Mouse (Mus musculus) liver (tissue): Measurements from ENCODE around the gene Anks1b.

Experiments used
- DNase-seq: peaks from one replicate; pipeline ENCODE4 v3.0.0-alpha.2; 2020; ENCODE audit warnings: mixed read lengths

Anks1b gene

DNA sequence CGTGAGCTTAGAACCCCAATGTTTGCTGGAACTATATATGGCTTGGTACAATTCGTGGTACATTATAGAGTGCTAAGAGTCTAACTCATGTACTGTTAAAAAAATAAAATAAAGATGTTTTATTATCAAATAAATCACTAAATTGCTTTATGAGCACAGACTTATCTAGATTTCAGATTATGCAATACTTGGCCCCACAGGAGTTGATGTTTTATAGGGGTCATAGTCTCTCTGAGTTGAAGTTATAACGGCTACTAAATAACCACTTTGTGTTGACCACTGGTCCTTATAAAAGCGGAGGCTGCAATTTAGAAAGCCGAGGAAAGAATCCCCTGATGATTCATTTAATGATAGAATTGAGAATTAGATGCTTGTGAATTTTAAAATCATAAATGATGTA is 323.6 kb downstream of the Anks1b start:
- DNase-seq, result no peak

DNA sequence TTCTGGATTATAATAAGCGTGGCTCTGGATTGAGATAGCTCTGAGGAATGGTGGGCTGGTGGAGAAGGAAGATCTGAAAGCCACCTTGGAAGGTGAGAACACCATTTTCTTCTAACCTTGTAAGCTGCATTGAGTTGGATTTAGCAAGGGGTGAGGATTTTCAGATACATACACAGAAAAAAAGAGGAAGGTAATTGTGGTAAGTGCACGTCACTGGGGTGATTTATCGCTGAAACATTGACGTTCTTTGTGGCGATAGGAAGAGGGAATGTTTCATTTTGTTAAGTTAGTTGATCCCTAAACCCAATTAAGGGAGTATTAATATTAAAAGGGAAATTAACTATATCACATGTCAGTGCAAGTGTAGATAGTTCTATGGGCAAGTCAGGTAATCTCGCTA is 336.7 kb downstream of the Anks1b start:
- no peak for DNase-seq

DNA sequence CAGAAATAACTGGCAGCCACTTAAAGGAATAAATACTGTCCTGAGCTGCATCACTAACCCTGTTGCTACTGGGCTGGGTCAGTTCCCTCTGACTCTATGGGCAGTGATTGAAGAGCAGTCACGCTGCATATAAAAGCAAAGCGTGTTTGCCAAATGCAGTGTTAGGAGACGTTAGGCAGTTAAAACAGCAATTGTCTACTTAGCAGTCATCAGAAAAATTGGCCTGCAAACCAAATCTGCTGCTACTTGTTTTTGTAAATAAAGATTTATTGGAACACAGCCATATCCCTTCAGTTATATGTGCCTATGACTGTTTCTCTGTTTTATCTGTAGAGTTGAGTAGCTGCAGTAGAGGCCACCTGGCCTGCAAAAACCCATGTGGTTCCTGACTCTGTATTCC is 347.2 kb downstream of the Anks1b start:
- DNase-seq, result no peak

DNA sequence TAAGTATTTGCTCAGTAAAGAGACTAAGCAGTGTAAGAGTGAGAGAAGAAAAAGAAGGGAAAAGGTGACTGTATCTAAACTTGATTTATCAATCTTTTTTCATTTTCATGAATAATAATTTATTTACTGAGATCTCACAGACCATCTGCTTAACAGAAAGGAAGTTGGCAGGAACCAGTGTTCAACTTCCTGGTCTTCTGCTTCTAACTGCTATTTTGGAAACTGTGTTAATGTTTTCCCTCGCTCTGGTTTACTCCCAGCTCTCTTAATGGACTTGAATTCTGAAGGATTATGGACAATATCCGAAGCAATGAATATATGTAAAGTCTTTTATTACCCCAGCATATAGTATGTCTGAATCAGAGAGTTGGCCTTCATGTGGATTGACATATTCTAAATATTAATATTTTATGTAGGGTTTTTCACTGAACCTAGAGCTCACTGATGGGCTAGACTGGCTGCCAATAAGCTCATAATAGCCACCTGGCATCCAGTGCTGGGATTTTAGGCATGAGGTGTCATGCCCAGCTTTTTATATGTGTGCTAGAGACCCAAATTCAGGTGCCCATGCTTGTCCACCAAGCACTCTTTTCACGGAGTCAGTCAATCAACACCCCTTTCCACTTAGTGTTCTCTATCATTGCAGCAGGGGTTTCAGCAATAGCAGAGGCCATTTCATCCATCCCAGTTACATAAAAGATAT is 349.6 kb downstream of the Anks1b start:
- no peak for DNase-seq

DNA sequence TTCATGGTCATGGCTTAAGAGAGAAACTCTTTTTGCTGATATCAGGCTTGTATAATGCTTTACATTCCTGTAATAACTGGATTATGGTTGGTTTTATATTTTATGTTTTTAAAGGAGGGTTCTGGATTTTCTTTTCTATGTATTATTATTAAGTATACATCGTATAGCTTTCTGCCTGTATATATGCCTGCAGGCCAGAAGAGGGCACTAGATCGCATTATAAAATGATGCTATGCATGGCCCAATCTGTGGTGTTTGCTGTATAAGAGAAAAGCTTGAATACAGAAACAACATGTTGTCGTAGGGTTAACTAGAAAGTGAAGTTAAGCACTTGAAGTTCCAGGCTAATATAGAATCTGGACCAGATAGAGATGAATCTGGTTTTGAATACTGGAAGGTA is 362.0 kb downstream of the Anks1b start:
- no peak for DNase-seq

DNA sequence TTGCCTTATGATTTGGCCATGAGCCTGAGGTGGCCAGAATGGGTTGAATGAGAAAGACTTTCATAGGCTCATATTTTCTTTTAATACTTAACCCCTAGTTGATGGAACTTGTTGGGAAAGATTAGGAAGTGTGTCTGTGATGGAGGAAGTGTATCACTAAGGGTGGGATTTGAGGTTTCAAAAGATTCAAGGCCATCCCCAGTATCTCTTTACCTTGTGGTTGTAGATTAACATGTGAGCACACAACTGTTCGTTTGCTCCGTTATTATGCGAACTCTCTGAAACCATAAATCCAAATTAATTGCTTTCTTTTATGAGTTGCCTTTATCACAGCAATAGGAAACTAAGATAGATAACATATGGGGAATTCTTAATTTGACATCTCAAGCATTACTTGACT is 364.0 kb downstream of the Anks1b start:
- no peak for DNase-seq

DNA sequence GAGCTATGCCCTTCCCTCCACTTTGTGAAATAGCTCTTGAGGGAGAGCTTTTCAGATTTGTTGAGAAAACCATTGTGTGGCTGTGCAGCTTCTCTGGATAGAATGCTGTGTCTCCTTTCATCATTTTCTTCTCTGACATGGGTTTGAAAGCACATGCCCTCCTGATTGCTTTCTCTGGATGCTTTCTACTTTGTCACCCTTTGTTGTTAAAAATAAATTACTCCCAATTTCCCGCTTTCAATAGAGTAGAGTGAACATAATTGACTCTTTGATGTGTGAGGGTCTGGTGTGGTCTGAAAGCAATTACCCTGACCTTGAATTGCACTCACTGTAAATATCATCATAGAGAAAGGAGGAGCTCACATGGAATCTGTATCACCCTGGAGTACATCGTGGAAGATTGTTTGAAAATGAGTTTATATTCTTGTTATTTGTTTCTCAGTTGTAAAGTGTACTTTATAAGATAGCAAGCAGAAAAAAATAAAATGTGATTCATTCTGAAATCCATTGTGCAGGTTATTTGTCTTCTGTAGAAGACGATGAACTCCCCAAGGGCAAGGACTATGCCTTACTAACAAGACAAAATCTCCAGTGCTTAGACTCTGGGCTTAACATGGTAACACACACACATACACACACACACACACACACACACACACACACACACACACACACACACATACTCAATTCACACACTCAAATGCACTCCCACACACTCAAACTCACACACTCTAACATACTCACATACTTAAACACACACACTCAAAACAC is 385.8 kb downstream of the Anks1b start:
- DNase-seq, result no peak

DNA sequence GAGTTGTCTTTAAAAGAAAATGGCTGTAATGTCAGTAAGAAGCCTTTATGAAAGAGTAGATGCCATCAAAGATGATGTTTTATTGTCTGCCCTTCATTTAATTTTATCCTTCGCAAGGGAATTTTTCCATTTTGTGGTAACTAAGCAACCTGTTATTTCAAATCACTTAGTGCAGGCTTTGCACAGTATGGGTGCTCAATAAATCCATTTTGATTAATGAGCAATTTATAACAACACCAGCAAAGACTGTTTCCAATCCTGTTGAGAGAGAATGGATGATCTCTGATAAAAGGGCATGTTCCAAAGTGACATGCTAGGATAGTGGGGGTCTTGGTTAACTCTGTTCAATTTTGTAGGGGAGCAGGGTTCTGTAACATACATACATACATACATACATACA is 398.0 kb downstream of the Anks1b start:
- DNase-seq, result no peak

DNA sequence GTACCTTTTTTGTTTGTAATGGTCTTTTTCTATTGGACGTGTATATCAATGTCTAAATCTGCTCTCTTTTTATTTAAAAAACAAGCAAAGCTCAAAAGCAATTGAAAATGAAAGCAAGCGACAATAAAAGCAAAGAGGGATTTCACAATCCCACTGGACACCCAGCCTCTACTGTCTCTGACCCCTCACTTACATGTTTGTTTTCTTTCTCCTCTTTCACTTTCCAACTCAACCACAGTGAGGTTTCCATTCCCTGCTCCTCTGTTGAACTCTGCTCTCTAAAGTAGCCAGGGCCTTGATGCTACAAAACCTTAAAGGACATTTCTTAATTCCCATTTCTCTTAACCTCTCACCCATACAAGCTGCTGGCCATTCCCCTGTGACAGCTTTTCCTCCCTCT is 400.0 kb downstream of the Anks1b start:
- no peak for DNase-seq

DNA sequence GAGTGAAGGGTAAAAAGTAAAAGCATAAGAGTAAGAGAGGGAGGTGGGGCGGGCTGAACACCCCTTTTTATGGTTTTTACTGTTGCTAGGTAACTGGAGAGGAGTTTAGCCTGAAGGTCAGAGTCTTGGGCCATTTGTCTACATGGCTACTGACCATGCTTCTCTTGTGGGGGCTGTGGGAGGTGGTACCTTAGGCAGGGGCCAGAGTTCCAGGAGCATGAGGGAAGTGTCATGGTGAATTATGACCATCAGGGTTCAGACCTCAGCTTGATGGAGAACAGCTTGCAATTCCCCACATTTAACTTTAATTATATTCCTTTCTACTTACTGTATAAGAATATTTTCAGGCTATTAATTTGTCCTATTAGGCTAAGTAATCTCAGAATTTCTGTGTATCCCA is 413.3 kb downstream of the Anks1b start:
- no peak for DNase-seq

DNA sequence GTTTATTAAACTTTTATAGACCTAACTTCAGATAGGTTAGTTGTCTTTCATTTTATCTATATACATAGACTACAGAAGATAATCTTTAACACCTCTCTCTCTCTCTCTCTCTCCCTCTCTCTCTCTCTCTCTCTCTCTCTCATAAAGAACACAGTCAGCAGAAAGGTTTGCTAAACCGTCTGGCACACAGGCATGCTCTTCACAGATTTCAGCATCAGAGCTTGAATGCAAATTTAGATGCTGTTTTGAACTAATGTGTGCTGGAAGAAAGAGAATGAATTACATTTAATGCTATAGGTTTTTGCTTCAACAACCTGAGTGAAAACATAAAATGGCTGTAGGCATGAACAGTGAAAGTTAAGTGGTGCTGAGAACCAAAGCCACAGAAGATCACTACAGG is 429.9 kb downstream of the Anks1b start:
- DNase-seq, result no peak

DNA sequence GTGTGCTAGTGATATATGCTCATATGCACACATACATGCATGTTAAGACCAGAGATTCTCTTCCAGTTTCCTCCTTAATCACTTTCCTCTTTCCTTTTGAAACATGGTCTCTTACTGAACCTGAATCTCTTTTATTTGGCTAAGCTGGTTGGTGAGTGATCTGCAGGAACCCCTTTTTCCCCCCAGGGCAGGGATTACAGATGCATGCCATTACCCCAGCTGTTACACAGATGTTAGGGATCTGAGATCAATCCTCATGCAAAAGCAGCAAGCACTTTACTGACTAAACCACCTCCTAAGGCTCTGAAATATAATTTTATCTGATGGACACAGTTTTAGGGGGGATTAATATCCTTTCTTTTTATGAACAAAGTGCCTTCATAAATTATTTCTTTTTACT is 432.8 kb downstream of the Anks1b start:
- DNase-seq, result no peak

DNA sequence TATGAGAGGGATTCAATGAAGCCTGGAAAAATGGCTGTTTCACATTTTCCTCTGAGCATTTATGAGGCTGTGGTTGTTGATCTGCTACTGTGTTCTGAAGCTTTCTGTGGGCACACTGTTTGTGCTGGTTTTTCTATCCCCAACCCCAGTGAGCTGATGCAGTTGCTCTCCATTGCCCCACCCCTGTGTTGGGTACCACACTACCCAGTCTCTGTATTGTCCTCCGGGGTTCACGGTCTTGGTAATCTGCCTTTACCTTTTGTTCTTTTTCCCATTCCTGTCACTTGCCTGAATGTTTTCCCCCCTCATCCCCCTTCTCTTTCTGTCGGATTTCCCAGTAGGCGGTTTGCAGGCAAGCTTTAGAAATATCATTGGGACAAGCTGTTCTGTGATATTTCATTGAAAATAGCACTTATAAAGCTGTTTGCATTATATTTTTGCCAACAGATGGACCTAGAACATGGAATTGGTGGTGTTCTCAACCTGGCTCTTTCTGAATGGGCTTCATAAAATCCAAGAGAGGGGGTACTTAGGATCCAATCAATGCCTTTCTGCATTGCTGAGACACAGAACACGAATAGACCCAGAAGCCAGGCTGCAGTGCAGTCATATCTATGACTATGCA is 434.7 kb downstream of the Anks1b start:
- no peak for DNase-seq

DNA sequence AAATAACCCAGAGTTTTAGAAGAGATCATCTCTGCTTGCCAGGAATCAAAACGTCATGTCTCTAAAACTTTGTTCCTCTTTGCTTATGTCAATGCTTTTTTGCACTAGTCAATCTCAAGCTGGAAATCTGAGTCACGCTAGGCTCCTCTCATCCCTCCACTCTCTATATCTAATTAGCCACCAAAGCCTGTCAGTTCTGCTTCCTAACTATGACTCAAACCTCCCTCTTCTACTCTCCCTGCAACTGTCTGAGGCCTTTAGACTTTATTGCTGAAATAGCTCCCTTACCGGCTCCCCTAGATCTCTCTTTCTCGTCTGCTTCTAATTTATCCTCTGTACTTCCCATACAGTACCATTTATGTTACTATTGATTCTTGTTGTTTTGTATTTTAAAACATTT is 456.5 kb downstream of the Anks1b start:
- no peak for DNase-seq

DNA sequence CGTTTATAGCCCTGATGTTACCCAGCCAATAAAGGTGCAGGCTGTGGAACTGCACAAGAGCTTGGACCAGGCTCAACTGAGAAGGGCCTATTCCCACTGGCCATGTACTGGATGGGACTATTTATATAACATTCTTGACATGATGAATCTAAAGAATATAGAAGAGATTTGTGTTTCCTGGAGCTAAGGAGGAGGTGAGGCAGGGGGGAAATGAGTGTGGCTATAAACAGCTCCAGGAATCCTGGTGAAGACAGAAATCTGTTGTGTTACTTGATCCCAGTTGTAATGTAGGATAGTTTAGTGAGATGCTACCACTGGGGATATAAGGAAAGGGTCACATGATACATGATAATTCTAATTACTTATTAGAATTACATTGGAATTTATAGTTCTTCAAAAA is 472.1 kb downstream of the Anks1b start:
- DNase-seq, result no peak

DNA sequence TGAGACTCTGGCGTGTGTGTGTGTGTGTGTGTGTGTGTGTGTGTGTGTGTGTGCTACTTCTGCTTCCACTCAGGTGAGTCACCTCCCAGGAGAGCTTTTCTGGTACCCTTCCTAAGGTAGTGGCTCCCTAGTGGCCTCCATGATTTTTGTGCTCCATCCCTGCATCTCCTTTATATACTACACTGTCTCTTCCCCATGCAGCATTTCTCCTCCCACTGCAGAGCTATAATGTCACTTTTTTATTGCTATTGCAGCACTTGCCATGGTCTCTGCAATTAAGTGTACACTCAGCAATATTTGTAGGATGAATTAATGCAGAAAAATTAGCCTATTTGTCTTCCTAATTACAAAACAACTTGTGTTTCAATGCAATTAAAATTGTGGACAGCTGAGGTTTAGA is 482.9 kb downstream of the Anks1b start:
- DNase-seq, result no peak

DNA sequence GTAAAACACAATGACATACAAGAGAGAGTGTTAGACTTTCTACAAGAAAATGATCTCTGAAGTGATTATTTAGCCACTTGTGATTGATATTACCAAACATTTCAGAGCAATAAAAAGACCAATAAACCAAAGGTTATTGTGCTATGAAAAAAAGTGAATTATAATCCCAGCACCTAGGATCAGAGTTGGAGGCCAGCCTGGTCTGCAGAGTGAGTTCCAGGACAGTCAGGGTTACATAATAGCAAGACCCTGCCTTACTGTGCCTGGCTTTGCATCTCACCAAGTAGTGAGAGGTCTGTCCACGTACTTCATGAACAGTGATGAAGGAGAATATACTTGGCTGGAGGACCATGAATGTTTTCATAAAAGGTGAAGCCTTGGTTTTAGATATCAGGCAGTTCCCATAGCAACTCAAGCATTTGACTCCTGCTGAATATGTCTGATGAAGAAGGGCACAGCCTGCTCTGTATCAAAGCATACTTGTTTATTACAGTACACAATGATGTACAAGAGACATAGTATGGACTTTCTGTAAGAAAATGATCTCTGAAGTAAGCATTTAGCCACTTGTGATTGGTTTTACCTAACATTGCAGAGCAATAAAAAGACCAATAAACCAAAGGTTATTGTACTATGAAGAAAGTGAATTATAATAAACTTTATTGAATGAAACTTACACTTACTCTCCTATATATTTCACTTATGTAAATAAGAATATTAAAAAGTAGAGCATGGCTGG is 484.0 kb downstream of the Anks1b start:
- no peak for DNase-seq

DNA sequence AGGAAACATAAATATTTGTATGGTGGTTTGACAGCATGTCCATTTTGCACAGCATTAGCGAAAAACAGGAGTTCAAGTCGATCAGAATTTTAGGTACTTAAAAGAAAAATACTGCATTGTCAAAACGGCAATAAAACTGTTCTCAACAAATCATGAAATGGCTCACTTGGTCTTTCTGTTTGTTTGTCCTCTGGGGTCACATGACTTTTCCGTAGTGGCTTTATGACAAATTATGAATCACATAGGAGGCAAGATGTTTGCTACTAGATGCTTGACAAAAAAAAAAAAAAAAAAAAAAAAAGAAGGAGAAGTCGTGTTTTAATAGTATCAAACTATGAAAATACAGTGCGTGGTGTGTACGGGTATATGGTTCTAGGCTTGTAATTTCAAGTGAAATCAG is 495.7 kb downstream of the Anks1b start:
- DNase-seq, result no peak

DNA sequence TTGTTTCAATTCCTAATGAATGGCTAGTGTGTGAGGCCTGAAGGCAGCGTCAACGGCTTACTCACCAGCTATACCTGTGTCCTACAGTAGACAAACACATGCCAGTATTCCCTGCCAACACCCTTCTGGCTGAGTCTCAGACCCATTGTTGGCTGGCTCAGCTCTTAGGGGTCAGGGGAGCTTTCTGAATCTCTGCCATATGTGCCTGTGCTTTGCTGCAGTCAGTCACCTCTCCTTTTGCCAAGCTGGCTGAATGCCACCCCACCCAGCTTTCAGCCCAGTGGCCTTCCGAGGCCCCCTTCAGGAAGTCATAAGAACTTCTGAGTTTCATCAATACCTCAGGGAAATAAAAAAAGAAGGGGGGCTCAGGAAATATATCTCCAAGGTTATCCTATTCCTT is 497.4 kb downstream of the Anks1b start:
- no peak for DNase-seq

DNA sequence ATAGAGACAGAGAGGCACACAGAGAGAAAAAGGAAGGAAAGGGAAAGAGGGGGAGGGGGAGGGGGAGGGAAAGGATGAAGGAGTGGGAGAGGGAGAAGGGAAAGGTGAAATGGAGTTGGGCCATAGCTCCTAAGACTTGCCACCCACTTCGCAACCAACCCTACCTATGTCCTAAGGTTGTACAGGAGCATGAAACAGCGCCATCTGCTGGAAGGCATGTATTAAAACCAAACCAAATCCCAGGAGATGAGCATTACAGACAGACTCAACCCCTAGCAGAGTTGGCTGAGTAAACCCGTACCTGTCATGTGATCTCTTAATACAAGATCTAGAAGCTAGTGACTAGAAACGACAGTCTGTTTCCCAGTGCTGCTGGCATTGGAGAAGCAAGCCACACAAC is 500.2 kb downstream of the Anks1b start:
- peak; percentile 8 for DNase-seq

DNA sequence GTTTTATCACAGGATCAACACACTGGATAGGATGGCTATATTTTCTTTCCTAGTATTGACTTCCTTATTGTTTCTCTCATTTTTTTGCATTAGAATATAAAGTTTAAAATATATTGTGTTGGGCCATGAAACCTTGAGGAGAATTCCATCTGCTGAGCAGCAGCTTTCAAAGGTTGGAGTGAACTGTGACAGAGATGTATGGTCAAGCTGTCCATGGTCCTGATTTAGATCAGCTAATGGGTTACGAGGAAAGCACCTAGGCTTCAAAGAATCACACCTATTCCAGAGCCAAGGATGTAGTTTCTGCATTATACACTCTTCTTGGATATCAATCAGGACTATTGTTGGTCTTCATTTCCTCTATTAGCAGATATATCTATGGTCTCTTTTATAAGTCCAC is 503.3 kb downstream of the Anks1b start:
- DNase-seq, result no peak

DNA sequence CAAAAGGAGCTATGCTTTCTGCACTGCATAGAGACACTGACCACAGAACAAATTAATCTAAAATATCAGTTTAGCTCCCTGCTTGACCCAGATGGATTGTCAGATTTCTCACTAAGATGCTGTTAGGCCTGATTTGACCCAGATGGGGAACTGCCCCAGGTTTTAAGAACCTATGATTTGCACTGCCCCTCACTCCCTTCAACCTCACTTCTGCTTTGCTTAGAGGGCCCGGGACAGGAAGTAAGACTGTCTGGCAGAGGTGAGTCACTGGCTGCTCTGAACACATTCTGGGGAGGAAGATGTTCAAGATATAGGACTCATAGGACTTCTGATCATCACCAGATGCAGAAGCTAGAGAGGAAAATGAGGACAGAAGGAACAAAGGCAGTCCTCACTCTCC is 506.8 kb downstream of the Anks1b start:
- no peak for DNase-seq

DNA sequence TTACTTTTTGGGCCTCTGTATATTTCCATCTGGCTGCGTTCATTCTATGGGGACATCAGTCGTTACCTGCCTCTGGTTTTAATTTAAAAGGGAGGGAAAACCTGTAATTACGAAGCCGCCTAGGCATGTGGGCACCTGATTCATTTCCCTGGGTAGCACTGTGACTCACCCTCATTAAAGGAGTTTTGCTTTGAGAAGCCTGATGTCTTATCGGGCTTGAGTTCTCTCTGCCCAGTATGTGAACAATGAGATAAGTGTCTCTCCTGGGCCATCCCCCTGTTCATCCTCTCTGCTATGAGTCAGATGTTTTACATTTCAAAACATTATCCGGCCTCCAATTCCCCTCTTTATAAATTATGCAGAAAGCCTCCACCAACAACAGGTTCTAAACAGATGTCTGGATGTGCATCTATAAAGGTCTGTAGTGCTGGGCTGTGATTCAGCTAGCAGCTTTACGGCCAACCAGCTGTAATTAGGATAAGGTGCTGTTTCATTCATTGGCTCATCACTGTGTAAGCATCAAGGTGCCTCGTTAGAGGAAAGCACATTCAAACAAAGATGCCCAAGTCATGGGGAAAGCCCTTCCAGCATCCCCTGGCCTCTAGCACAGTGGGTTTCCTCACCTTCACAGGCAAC is 507.5 kb downstream of the Anks1b start:
- DNase-seq, result no peak
